Mouse (Mus musculus): Measurements from ENCODE around the gene Flt3. TPM values are rescaled to one million over a fixed set of nuclear protein-coding genes. Genes with fewer than 3 reads are reported as not detected.

Flt3 gene
- polyA plus RNA-seq (2017; shearing (Covaris generic)) = 0.12 TPM

DNA sequence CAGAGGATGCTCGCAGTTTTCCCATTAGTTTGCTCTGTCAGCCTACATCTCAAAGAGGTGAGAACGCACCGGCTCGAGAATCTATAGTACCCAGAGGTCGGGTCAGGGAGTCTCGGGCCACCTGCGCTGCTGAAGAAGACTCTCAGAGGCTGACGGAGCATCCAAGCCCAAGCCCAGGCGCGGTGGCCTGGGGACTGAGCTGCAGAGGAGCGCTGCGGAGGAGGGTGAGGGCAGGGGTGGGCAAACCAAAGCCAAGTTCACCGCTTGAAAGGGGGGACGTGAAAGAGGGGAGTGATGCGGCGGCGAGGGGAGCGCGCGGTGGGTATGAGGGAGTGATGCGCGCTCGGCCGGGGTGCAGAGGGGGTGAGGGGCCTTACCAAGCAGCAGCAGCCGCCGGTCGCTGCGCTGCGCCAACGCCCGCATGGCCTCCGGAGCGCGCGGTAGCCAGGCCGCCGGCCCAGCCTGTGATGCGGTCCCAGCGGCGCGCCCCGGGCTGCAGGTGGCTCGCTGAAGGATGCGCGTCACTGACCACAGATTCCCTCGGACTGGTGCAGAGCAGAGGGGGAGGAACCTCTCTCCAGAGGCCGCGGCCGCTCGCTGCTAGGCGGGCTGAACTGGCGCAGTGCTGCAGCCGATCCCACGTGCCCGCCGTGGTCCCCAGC is at the start of gene Flt3:
TSS of gene Flt3 (minus strand) at position 647 of the 662 bp plus-strand sequence.

DNA sequence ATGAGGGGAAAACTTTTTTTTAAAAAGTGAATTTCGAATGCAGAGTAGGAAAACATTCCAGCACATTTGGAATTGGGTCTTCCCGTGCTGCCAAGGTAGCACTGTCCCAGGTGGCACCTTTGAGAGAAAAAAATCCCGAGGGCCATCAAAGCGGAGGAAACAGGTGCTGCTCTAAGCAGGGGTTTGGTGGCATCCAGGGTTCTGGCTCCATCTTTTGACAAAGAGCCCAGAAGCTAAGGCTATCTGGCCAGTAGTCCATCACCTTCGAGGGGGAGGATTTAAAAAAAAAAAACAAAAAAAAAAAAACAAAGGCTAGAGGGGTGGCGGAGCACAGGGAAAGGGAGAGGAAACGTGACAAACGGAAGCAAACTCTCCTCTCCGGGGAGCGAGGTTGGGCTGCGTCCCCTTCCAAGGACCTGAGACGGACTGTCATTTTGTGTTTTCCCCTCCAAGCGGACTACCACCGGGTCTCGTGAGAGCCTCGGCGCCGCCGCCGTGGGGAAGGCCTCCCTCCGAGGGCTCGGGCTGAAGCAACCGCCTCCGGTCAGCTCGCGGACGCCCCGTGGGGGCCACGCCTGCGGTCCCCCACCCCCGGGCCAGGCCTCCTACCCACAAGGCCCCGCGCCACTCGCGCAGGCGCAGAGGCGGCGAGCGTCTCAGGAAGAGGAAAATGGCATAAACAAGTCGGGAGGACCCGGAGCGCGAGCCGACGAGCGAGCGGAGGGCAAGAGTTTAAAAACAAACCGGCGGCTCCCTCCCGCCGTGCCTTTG is 29.4 kb upstream of the Flt3 start, which contains the start of gene Pan3:
TSS of gene Pan3 (plus strand) at position 627 of the 771 bp plus-strand sequence.

DNA sequence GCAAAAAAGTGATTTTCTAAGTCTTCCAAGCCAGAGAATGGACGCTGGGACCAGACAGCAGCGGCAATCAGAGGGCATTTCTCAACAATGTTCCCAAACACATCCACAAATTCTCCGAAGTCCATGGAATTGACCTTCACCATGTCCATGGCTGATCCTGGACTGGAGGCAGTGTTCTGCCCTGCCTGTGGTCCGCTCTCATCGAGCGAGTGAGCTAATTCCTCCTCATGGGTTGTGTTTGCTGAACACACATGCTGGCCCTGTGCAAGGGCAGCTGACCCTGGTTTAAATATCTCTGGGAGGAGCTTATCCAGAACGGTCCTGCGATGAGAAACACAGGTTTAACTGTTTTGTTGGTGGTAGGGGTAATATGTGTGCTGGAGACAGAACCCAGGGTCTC is 78.1 kb downstream of the Flt3 start, which contains the start of gene Urad:
TSS of gene Urad (minus strand) at position 258 of the 400 bp plus-strand sequence.

DNA sequence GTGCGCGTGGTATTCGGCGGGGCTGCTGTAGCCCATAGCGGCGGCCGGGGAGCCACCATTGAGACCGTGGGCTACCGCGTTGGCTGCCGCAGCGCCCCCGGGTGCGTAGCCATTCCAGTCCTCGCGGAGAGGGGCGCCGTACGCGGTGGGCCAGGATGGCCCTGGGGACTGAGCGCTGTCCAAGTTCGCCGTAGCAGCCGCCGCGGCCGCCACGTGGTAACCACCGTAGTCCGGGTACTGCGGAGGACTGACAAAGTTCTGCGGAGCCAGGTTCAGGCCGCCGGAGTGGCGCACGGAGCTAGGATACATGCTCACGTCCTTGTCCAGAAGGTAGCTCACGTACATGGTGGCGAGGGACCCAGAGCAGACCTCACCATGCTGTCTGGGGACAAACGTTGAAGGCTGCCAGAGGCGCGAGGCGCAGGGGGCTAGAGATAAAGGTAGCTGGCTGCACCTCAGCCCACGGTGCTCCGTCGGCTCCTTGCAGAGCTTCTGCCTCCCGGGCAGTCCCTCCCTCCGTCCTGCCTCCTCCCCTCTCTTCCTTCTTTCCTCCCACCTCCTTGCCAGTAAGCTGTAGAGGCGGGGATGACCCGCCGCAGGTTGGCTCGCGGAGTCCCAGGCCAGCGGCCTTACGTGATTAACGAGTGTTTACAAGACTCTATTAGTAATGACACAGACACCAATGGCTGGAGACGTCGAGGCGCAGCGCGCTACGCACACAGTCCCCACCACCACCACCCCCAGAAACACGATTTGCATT is 93.5 kb downstream of the Flt3 start, which contains the start of gene Cdx2:
TSS of gene Cdx2 (minus strand) at position 633 of the 760 bp plus-strand sequence.

Other genes starting within 250 kb of the Flt3 start
- not detected for gene Gsx1, start 211.8 kb downstream of the Flt3 start, polyA plus RNA-seq (2017; shearing (Covaris generic))
- not detected for gene Pdx1, start 130.5 kb downstream of the Flt3 start, polyA plus RNA-seq (2017; shearing (Covaris generic))
- gene Cdx2, start 93.2 kb downstream of the Flt3 start, polyA plus RNA-seq (2017; shearing (Covaris generic)) = not detected
- gene Urad, start 78.0 kb downstream of the Flt3 start, polyA plus RNA-seq (2017; shearing (Covaris generic)) = not detected
- gene Pan3, start 29.7 kb upstream of the Flt3 start, polyA plus RNA-seq (2017; shearing (Covaris generic)) = 89.0 TPM